Mouse (Mus musculus) adrenal gland, postnatal 4 days (tissue): ENCODE measurements around the gene Angptl4. TPM values are rescaled to one million over a fixed set of nuclear protein-coding genes. Genes with fewer than 3 reads are reported as not detected.
"Not testable (repeated sequence)": the region's sequence is repeated elsewhere in the genome, so short reads cannot be mapped to it uniquely, and the experiment has no call there.

Experiments used
- DNase-seq, 2 experiments: peaks; one replicate each; pipeline ENCODE4 v3.0.0; 2021 to 2022; ENCODE audit warnings: low spot score in 2 of 2, mixed read lengths in 2 of 2
- total RNA-seq, 2 experiments: library from RNA; stranded (reverse); gene quantifications; 2 replicates each; pipeline ENCODE4 v1.2.3; 2021

Angptl4 gene
- total RNA-seq, 2 experiments from 2014 or later: 43.9 to 68.2 TPM

DNA sequence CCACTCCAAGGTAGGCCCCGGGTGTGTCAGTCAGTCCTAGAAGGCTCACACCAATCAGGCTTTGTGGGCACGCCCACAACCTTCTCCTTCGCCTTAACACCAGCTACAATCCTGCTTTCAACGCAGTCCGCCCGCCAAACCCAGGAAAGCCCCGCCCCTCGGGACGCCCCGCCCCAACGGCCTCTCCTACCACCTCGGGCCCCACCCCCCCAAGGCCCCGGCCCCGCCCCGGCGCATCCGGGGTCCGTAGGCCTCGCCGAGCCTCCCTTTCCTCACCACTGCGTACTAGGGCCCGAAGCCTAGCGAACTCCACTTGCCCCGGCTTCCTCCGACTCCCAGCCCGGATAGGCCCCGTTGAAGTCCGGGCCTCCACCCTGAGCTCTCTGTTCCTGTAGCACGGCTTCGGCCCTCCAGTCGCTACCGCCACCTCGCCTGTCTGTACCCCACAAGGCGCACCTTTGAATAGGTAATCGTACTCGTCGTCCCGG is 21.8 kb downstream of the Angptl4 start:
- DNase-seq: peak; percentile 88 to 93

- no peak for DNase-seq
Observed at GRCm38 (mm10) chr17:33757231-33757630, 24.4 kb downstream of the Angptl4 start.

- no peak for DNase-seq
Observed at GRCm38 (mm10) chr17:33756108-33756790, 25.4 kb downstream of the Angptl4 start.

DNA sequence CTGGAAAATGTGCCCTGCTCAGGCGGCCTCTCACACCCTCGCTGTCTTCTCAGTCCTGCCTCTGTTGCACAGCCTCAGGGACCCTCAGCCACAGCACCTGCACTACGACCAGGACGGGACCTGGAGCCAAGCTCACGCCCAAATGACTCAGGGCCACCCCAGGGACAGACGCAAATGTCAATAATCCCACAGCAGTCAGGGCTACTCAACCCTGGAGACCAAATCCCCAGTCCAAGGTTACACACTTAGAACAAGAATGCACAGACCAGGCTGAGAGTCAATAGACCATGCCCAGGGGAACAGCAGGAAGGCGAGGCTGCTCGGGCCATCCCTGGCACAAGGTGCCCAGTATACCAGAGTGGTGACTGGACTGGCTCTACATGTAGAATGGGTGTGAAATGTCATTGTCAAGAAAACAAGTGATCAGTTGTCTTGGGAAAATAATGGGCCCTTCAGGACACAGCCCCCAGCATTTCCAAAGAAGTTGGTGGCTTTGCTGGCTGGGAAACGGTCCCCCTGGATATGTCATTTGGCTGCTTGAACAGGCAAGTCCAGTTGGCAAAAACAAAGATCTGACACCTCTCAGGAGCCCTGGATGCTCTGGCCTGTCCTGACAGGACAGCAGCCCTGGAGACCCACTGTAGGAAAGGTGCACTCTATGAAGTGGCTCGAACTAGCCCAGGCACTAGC is 26.1 kb downstream of the Angptl4 start:
- no peak for DNase-seq

DNA sequence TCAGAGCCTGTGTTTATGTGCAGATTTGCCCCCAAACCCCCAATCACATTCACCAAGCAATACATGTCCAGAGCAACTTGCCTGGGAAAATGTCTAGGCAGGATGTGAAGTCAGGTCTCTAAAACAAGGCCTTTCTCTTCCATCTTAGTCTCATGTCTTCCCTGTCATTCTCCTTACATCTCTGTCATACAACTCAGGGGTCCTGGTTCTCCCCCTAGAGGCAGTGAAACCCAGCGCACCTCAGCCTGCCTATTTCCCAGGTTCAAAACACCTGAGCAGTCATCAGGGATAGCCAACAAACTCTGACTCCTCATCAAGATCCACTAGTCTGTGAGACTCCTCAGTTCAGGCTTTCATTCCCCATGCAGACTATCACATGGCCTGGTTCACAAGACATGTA is 27.0 kb downstream of the Angptl4 start:
- no peak for DNase-seq

DNA sequence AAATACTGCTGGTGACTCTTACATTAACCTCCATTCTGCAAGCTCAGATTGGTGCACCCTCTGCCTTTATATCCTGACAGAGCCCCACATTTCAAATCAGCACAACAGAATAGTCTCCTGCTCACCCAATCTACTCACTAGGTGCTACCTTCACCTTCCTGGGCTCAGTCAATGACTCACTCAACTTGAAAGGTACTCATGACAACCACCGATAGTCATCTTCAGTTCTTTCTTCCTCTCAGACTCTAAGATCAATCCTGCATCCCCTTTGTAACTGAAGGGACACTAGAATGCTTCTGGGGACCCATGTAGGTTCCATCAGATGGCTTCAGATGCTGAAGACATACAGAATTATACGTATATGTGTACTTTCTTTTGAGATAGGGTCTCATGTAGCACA is 29.3 kb downstream of the Angptl4 start:
- no peak for DNase-seq

DNA sequence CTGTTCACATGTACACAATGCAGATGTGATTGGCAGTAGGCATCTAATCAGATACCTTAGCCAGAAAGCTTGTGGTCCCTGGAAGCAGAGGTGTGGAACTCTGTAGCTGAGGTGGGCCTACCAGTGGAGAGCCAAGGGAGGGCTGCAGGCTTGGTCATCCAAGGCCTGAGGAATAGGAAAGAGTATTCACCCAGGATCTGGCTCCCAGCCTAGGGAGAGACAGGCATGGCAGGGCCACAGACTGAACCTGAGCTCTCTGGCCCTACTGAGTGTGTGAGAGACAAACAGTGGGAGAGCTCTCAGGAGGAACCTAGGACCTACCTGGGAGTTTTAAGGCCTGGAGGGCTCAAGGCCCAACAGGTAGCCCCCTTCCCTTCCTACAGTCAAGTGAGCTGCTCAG is 30.4 kb downstream of the Angptl4 start:
- no peak for DNase-seq

DNA sequence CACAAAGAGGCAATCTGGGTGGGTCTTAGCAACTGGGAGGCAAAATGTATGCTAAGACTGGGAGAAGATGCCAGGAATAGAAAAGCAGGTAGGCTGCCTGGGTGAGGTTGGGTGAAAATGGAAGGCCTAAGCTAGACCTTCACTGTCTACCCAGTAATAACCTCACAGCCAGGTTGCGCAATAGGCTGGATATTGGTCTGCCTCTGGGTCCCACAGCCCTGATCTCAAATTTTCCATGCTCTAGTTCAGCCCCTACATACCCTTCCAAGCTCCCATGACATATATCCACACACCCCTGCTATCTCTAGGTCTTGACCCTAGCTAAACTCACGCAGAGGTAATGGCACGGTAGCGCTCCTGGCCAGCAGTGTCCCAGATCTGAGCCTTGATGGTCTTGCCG is 32.2 kb downstream of the Angptl4 start:
- no peak for DNase-seq

DNA sequence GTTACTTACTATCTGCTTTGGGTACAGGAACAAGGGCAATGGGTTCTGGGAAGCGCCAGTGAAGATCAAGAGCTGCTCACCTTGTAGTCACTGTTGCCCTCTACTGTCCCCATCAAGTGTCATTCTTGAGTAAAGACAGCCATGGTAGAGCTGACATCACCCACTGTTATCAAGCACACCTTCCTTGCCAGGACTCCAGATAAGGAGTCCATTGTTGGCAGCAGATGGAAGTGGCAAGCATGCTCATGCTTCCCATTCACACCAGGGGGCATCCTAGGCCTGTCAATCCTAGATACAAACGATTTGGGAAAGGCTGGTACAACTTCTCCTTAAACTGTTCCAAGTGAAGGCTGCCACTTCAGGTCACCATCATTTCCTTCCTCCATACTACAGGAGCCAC is 35.6 kb downstream of the Angptl4 start:
- DNase-seq: no peak

- DNase-seq: no peak
Observed at GRCm38 (mm10) chr17:33744686-33745384, 36.8 kb downstream of the Angptl4 start.

GRCm38 (mm10) chr17:33742420-33742819 is 39.2 kb downstream of the Angptl4 start:
- DNase-seq: no peak

- not testable (repeated sequence) for DNase-seq
Observed at GRCm38 (mm10) chr17:33733526-33733925, 48.1 kb downstream of the Angptl4 start.

- DNase-seq: not testable (repeated sequence)
Observed at GRCm38 (mm10) chr17:33732556-33733083, 49.0 kb downstream of the Angptl4 start.

GRCm38 (mm10) chr17:33729215-33729614 is 52.4 kb downstream of the Angptl4 start:
- no peak for DNase-seq

GRCm38 (mm10) chr17:33728396-33728795 is 53.2 kb downstream of the Angptl4 start:
- DNase-seq: no peak

Other genes starting within 250 kb of the Angptl4 start
- 1 to 10 TPM; 3.0 to 3.6 TPM for gene Myo1f, start 226.1 kb downstream of the Angptl4 start, total RNA-seq
- 10 to 100 TPM; 66.6 to 67.1 TPM for gene Zfp414, start 152.7 kb downstream of the Angptl4 start, total RNA-seq
- gene Pram1, start 143.8 kb downstream of the Angptl4 start, total RNA-seq: 1 to 10 TPM; 2.5 to 2.6 TPM
- 100 to 1,000 TPM; 197 to 237 TPM for gene Hnrnpm, start 95.0 kb downstream of the Angptl4 start, total RNA-seq
- 10 to 100 TPM; 85.4 to 85.6 TPM for gene March2, start 63.2 kb downstream of the Angptl4 start, total RNA-seq
- gene Rab11b, start 21.3 kb downstream of the Angptl4 start, total RNA-seq: 100 to 1,000 TPM; 305 to 306 TPM
- gene Kank3, start 28.7 kb upstream of the Angptl4 start, total RNA-seq: 100 to 1,000 TPM; 117 to 136 TPM
- 1,000 to 10,000 TPM; 1,918 to 2,060 TPM for gene Rps28, start 42.7 kb upstream of the Angptl4 start, total RNA-seq
- 100 to 1,000 TPM; 354 to 402 TPM for gene Ndufa7, start 42.7 kb upstream of the Angptl4 start, total RNA-seq
- 10 to 100 TPM; 34.3 to 36.0 TPM for gene Cd320, start 61.3 kb upstream of the Angptl4 start, total RNA-seq
- gene Gm7029, start 92.0 kb upstream of the Angptl4 start, total RNA-seq: not detected
- 10 to 100 TPM; 30.5 to 31.0 TPM for gene Kifc1, start 108.8 kb upstream of the Angptl4 start, total RNA-seq
- not detected for gene Platr17, start 123.3 kb upstream of the Angptl4 start, total RNA-seq
- gene Daxx, start 127.6 kb upstream of the Angptl4 start, total RNA-seq: 10 to 100 TPM; 34.7 to 37.8 TPM
- gene Tapbp, start 134.1 kb upstream of the Angptl4 start, total RNA-seq: 100 to 1,000 TPM; 122 to 131 TPM
- gene Zbtb22, start 134.1 kb upstream of the Angptl4 start, total RNA-seq: 10 to 100 TPM; 43.0 to 47.1 TPM
- 10 to 100 TPM; 87.9 to 94.5 TPM for gene Rgl2, start 147.7 kb upstream of the Angptl4 start, total RNA-seq
- gene Pfdn6, start 158.5 kb upstream of the Angptl4 start, total RNA-seq: 10 to 100 TPM; 96.5 to 98.1 TPM
- gene Wdr46, start 158.8 kb upstream of the Angptl4 start, total RNA-seq: 10 to 100 TPM; 35.1 to 35.2 TPM
- gene B3galt4, start 169.7 kb upstream of the Angptl4 start, total RNA-seq: 1 to 10 TPM; 7.1 to 7.2 TPM
- 10 to 100 TPM; 62.8 to 72.5 TPM for gene Vps52, start 174.0 kb upstream of the Angptl4 start, total RNA-seq
- 1,000 to 10,000 TPM; 1,180 to 1,281 TPM for gene Rps18, start 174.2 kb upstream of the Angptl4 start, total RNA-seq
- gene H2-K1, start 218.5 kb upstream of the Angptl4 start, total RNA-seq: 100 to 1,000 TPM; 173 to 174 TPM
- gene Ring1, start 242.8 kb upstream of the Angptl4 start, total RNA-seq: 10 to 100 TPM; 49.0 to 54.3 TPM
- gene H2-Ke6, start 246.2 kb upstream of the Angptl4 start, total RNA-seq: 100 to 1,000 TPM; 135 to 144 TPM
- 100 to 1,000 TPM; 145 to 156 TPM for gene Slc39a7, start 249.9 kb upstream of the Angptl4 start, total RNA-seq
- 10 to 100 TPM; 74.5 to 78.0 TPM for gene Rxrb, start 250.0 kb upstream of the Angptl4 start, total RNA-seq